Mouse (Mus musculus): ENCODE results near the gene Map4k2.

- TF ChIP-seq BHLHE40 (IDR thresholded peaks at IDR 0.05; ENCODE audit: borderline replicate concordance, low read depth, low read length) = no peak
- no peak for TF ChIP-seq MAFK (IDR thresholded peaks at IDR 0.05; ENCODE audit: borderline replicate concordance, low read depth, low read length)
- no peak for TF ChIP-seq CTCF (IDR thresholded peaks at IDR 0.05 in 2 of 3, conservative IDR thresholded peaks at IDR 0.05 in 1 of 3; ENCODE audit: control insufficient read depth in 1 of 3, insufficient read depth in 1 of 3, low read depth in 2 of 3, low read length in 3 of 3, poor library complexity in 1 of 3, severe bottlenecking in 1 of 3)
- no peak for TF ChIP-seq ZNF384 (IDR thresholded peaks at IDR 0.05; ENCODE audit: low read depth, low read length)
- no peak for TF ChIP-seq TCF12 (IDR thresholded peaks at IDR 0.05; ENCODE audit: low read depth, low read length)
- TF ChIP-seq POLR2A (IDR thresholded peaks at IDR 0.05; ENCODE audit: control insufficient read depth in 1 of 2, insufficient read depth in 1 of 2, low read depth in 1 of 2, low read length in 2 of 2, poor library complexity in 1 of 2) = no peak
- no peak for TF ChIP-seq ZC3H11A (IDR thresholded peaks at IDR 0.05; ENCODE audit: low read depth, low read length)
- no peak for TF ChIP-seq GATA1 (IDR thresholded peaks at IDR 0.05; ENCODE audit: low read depth, low read length)
- no peak for TF ChIP-seq NRF1 (IDR thresholded peaks at IDR 0.05; ENCODE audit: insufficient read depth, low read depth, low read length, poor library complexity, severe bottlenecking)
- no peak for TF ChIP-seq CHD2 (IDR thresholded peaks at IDR 0.05; ENCODE audit: low read length)
- TF ChIP-seq POLR2AphosphoS2 (IDR thresholded peaks at IDR 0.05; ENCODE audit: low read length) = no peak
- TF ChIP-seq JUND (IDR thresholded peaks at IDR 0.05; ENCODE audit: low read depth, low read length) = no peak
- no peak for TF ChIP-seq EP300 (IDR thresholded peaks at IDR 0.05; ENCODE audit: low read depth in 1 of 2, low read length in 2 of 2)
These were observed 44.5 kb downstream of the Map4k2 start for GRCm38 (mm10) chr19:6385419-6385818.
